Mouse (Mus musculus) lung, adult 2 months (tissue): ENCODE data around the gene Zfp775.

Source experiments
- CTCF ChIP-seq: fragments of 200-500 bp; IDR thresholded peaks from 2 replicates; pipeline ENCODE4 v1.5.1; 2011; ENCODE audit warnings: mild to moderate bottlenecking, low read length, control low read depth; ENCODE audit not compliant: insufficient read depth
- POLR2A ChIP-seq: fragments of 200-500 bp; IDR thresholded peaks from 2 replicates; pipeline ENCODE4 v1.6.1; 2011; ENCODE audit warnings: low read depth, mild to moderate bottlenecking, control low read depth, low read length, borderline replicate concordance; ENCODE audit errors: extremely low read depth

DNA sequence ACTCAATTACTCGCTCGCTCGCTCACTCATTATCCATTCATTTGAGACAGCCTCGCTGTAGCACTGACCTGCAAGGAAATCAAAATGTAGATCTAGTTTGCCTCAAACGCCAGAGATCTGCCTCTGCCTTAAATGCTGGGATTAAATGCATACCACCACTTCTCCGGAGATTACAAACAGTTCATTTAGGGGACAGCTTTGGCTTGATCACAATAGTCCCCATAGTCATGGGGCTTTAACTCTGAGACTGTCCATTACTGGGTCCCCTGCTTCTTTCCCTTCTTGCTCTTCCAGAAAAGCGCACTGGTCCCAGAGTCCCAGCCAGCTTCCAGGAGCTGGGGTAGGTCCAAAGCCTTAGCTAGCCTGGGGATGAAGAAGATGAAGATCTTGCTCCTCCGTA, 24.6 kb downstream of the Zfp775 start, which contains the start of gene AI854703:
- no peak for TF ChIP-seq CTCF
- TF ChIP-seq POLR2A: no peak
